Mouse (Mus musculus): Measurements from ENCODE around the gene Ghdc.

Ghdc gene

GRCm38 (mm10) chr11:100745085-100745484, 25.7 kb downstream of the Ghdc start:
- peak; percentile 54 for DNase-seq (ENCODE audit: low spot score)

GRCm38 (mm10) chr11:100741348-100741747, 29.4 kb downstream of the Ghdc start:
- DNase-seq (ENCODE audit: low spot score): no peak

DNA sequence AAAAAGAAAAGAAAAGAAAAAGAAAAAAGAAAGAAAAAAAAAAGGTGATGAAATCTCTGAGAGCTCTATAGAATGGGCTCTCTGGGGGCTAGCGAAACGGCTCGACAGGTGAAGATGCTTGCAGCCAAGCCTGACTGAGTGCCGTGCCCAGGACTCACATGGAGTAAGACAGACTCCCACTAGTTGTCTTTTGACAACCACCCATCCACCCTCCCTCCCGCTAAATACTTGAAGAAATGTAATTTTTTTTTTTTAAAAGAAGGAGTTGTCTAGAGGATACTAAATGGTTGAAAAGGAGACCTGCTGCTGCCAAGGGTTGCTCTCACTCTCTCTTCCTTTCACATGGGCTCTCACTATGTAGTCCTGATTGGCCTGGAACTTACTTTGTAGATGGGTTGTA, 32.0 kb downstream of the Ghdc start:
- DNase-seq (ENCODE audit: low spot score): no peak

- DNase-seq (ENCODE audit: low spot score): peak; percentile 100
These were observed 32.6 kb downstream of the Ghdc start, which contains the start of gene Rab5c for GRCm38 (mm10) chr11:100738066-100738604. Rab5c (minus strand) TSS chr11:100738215.

DNA sequence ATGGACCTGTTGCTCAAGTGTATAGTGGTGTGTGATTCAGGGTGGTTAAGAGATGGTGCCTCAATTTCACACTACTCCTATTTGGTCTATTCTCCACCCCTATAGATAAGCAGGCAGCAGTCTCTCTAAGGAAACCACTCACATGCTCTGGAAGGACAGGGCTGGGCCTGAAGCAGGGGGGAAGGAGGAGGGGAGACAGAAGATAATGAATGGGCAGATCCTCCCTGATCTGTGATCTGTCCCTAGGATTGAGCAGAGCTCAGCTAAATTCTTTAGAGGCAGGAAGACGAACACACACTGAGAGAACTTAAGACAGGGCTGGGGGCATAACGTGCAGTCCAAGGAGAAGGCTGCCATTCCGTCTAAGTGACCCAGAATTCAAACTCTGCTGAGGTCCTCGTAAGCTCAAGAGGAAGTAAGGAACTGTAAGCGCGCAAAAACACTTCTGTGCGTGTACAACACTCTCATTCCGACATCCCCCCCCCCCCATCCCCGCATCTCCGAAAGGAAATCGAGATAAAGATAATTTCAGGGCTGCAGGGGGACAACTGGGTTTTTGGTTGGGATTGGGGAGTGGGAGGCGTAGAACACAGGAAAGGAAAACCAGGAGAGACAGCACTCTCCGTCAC, 33.5 kb downstream of the Ghdc start:
- no peak for DNase-seq (ENCODE audit: low spot score)

DNA sequence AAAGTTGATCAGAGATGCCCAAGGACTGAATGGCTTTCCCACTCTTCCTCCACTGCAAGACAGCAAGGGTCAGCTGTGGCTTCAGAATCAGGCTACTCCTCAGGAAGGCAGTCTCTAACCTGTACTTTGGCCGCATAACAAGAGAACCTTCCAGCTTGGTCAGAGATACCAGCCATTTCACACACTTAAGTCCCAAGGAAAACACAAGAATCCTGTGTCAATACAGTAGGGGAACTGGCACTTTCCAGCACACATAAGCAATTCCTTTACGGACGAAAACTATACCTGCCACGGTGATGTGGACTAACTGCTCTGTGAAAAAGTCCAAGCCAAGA, 34.0 kb downstream of the Ghdc start:
- no peak for DNase-seq (ENCODE audit: low spot score)

- DNase-seq (ENCODE audit: low spot score): peak; percentile 15
These were observed 34.6 kb downstream of the Ghdc start for GRCm38 (mm10) chr11:100735954-100736745.

- DNase-seq (ENCODE audit: low spot score): peak; percentile 22
These were observed 35.5 kb downstream of the Ghdc start for GRCm38 (mm10) chr11:100735134-100735865.

DNA sequence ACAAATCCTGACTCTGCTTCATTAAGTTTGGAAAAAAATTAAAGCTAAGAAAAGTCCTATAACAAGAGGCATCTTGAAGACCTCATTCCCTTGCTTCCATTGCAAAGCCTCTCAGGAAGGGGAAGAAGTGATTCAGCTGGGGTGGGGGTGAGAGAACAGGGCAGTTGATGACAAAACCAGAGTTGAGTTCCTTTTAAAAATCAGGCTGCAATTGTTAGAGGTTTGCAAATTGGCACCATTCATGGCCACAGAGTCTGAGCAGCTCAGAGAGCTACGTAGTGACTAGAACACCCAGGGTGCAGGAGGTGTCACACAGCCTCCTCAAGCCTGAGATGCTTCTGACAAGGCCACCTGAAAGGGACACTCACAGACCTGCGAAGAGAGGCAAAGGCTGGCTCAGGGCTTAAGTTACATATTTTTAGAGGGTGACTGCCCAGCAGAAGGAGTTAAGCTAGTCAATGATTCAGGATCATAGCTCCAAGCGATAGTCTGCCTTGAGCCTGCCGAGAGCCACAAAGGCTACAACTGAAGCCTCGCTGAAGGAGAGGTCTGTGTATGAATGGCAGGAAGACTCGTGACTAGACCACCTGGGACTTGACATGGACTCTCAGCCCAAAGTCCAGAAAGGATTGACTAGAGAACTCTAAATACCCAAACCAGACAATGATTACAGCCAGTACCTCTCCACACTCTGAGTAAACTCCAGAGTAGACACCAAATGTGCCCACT, 40.1 kb downstream of the Ghdc start:
- no peak for DNase-seq (ENCODE audit: low spot score)

GRCm38 (mm10) chr11:100729976-100730375, 40.8 kb downstream of the Ghdc start:
- no peak for DNase-seq (ENCODE audit: low spot score)

DNA sequence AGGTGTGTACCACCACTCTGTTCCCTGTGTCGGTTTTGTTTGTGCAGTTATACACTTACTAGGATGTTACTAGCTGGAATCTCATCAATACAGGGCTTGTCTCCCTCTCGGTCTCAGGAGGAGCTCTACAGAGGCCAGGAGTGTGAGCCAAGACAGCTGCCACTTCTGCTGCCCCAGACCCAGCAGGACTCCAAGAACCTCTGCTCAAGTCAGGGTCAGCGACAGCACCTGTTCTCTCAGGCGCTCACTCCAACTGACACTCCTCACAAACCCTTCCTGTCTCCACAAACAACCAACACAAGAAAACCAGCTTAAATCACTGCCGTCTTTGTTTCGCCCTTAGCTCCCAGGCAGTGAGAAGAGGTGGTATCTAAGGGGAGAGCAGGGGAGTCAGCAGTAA, 42.2 kb downstream of the Ghdc start:
- DNase-seq (ENCODE audit: low spot score): no peak

GRCm38 (mm10) chr11:100727201-100727600, 43.6 kb downstream of the Ghdc start:
- DNase-seq (ENCODE audit: low spot score): no peak

GRCm38 (mm10) chr11:100724919-100725512, 45.7 kb downstream of the Ghdc start:
- DNase-seq (ENCODE audit: low spot score): no peak

DNA sequence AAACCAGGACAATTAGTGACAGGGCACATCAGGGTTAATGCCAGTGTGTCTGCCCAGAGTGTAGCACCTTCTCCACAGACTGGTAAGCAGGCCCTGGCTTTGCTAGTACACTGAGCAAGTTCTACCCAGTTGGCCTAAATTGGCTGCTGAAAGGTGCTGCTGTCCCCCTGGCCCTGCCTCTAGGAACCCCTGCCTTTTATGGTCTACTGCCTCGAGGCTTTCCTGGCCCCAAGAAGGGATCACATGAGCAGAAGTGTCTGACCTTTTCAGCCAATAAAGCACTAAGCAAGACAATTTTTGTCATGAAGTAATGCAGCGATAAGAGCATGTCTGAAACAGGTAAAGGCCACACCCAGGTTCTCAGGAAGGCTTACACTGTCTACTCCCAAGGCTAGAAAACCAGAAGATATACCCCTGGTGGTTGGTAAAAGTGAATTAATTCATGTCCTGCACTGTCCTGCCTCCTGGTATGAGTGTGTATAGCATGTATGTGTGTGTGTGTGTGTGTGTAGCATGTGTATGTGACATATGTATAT, 48.2 kb downstream of the Ghdc start:
- no peak for DNase-seq (ENCODE audit: low spot score)

DNA sequence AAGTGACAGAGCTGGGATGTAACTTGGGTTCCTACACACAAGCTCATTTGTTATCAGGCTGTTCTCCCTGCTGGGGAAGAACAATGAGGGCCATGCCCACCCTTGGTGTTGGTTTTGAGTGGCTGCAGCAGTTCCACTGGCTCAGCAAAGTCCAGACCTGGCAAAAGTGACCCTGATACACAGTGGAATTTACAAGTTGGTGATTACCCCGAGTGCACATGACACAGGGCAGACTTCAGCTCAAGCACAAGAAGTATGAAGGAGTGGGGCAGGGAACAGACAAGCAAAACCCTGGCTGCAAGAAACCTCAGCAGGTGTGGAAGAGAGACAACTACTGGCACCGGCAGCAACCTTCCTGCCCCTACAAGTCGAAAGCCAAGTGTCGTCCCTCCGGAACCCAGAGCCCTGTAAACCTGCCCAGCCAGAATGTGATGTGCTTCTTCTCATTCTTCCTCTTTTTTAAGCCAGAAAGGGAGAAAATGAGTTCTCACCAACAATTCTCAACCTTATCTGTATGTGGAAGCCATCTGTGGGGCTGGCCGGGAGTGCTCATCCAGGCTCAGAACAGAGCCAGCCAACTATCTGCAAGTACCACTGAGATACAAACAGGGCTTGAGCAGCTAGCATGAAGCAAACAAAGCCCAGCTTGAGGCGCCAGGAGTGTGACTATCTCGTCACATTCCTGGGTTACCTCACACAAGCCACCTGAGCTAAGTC, 48.8 kb downstream of the Ghdc start:
- no peak for DNase-seq (ENCODE audit: low spot score)

GRCm38 (mm10) chr11:100721254-100721653, 49.5 kb downstream of the Ghdc start:
- no peak for DNase-seq (ENCODE audit: low spot score)

- DNase-seq (ENCODE audit: low spot score): no peak
These were observed 50.4 kb downstream of the Ghdc start for GRCm38 (mm10) chr11:100720345-100720744.

DNA sequence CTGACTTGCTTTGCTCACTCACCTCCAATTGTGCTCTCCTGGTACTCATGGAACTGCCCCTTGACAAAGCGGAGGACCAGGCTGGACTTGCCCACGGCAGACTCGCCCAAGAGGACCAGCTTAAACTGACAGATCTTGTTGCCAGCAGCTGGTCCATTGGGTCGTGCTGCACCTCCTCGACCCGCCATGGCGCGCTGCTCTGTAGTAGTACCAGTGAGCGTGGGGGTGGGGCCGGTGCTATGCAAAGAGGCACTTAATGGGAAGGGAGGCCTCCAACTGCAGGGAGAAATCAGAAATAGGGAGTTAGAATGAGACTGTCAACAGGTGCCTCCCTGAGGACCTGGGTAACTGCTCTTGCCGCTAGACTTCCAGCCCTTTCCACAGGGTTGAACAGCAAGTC, 50.9 kb downstream of the Ghdc start:
- no peak for DNase-seq (ENCODE audit: low spot score)

GRCm38 (mm10) chr11:100719312-100719711, 51.4 kb downstream of the Ghdc start:
- DNase-seq (ENCODE audit: low spot score): no peak

DNA sequence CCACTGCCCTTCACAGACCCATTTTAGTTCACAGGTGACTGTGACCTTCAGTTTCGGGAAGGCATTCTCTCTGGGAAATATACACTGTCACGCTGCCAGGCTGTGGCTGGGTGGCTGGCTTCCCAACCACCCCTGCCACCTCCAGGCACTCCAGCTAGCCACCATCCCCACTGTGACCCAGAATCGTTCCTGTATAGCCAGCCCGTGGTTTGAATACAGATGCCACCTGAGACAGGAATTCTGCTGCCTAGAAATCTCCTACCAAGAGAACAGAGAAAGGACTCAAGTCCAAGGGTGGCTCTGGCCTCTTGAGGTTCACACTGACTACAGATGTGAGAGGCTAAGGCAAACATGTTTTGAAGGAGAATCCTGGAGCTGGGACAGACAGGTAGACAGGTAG, 51.9 kb downstream of the Ghdc start:
- DNase-seq (ENCODE audit: low spot score): no peak

DNA sequence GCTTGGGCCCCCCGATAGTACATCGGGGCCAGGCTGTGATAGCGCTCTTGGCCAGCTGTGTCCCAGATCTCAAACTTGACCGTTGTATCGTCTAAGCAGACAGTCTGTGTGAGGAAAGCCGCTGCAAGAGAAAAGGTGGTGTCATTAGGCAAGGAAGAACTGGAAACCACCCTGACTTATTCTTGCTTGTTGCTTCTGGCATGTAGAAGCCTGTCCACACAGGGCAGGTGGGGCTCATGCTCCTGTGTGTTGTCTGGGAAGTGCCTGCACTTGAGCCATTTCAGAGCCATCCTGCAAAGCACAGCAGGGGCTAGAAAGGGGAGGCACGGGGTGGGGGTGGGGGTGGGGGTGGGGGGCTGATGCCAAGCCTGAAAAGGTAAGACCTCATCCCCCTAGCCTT, 52.3 kb downstream of the Ghdc start:
- no peak for DNase-seq (ENCODE audit: low spot score)

Data from T-cell, adult 2 months (primary cell).